Mouse (Mus musculus) forebrain, embryonic 16.5 days (tissue): ENCODE data around the gene Nbea. TPM values are rescaled to one million over a fixed set of nuclear protein-coding genes. Genes with fewer than 3 reads are reported as not detected.

Experiments used
- ATAC-seq: fragments of 200-750 bp; cut with Nextera tagmentation; 2 replicates; pipeline ENCODE4 v1.8.0; 2017; ENCODE audit warnings: mild to moderate bottlenecking, moderate library complexity
- H3K27ac ChIP-seq: fragments of 300-500 bp; sonication (generic); 2 replicates; pipeline ENCODE4 v1.5.1; 2014; ENCODE audit warnings: low read length, control low read depth
- H3K27me3 ChIP-seq: fragments of 300-500 bp; sonication (generic); replicated peaks from 2 replicates; pipeline ENCODE4 v1.6.1; 2014; ENCODE audit warnings: low read length; ENCODE audit not compliant: control insufficient read depth, insufficient read depth
- H3K36me3 ChIP-seq: fragments of 300-500 bp; sonication (generic); 2 replicates; pipeline ENCODE4 v1.6.1; 2014; ENCODE audit not compliant: control insufficient read depth, insufficient read depth
- H3K4me1 ChIP-seq: fragments of 300-500 bp; sonication (generic); replicated peaks from 2 replicates; pipeline ENCODE4 v1.6.1; 2014; ENCODE audit warnings: low read length; ENCODE audit not compliant: control insufficient read depth, insufficient read depth
- H3K4me2 ChIP-seq: fragments of 300-500 bp; sonication (generic); 2 replicates; pipeline ENCODE4 v1.6.1; 2014; ENCODE audit warnings: mild to moderate bottlenecking, low read length, control low read depth
- H3K4me3 ChIP-seq: fragments of 300-500 bp; sonication (generic); replicated peaks from 2 replicates; pipeline ENCODE4 v1.5.1; 2014; ENCODE audit warnings: mild to moderate bottlenecking, low read length, control low read depth
- H3K9ac ChIP-seq: fragments of 300-500 bp; sonication (generic); replicated peaks from 2 replicates; pipeline ENCODE4 v1.6.1; 2014; ENCODE audit warnings: low read depth, low read length, control low read depth
- H3K9me3 ChIP-seq: fragments of 300-500 bp; sonication (generic); 2 replicates; pipeline ENCODE4 v1.6.1; 2016; ENCODE audit warnings: low read length; ENCODE audit not compliant: control insufficient read depth
- WGBS: fragments of 180-500 bp; shearing (Covaris S2); extraction: QIAGEN DNeasy Blood & Tissue Kit; methylation state at CpG from one replicate; pipeline ENCODE4 v1.1.7; 2014; 5-methylcytosine and 5-hydroxymethylcytosine counted together
- polyA plus RNA-seq: library from polyadenylated mRNA; unstranded; fragments of >200 nt; fragmentation: Nextera tagmentation; extraction: Ambion mirVana; gene quantifications from 2 replicates; pipeline ENCODE4 v1.2.1, GENCODE M21; 2015

Nbea gene
- polyA plus RNA-seq, 1 experiment from 2014 or later = 62.8 TPM

DNA sequence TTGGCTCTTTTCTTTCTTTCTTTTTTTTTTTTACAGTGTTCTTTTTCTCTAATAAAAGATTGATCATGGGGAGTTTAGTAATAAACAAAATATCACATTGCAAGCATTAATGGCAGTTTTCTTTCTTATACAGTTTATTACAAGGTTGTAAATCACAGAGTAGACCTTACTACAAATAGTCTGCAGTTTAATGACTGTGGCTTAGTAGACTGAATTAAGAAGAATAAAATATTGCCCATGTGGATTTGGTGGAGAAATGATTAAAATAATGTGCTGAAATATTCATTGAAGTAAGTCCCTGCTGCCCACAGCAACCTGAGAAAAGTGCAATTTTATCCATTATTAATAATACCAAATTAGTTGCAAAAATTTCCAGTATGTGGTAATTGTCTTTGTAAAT is 363.9 kb downstream of the Nbea start:
- Histone ChIP-seq H3K4me1 (no peaks in the 10 kb centered on the region; the same call in 1 of the 2 replicates), H3K9me3 (no peaks in the 10 kb centered on the region), H3K4me2 (no peak overlapping the region), H3K4me3 (no peak overlapping the region), H3K27ac (no peak overlapping the region), H3K36me3 (no peaks in the 10 kb centered on the region; the same call in 1 of the 2 replicates), H3K9ac (no peak overlapping the region), H3K27me3 (no peaks in the 10 kb centered on the region)
- ATAC-seq = no peak

DNA sequence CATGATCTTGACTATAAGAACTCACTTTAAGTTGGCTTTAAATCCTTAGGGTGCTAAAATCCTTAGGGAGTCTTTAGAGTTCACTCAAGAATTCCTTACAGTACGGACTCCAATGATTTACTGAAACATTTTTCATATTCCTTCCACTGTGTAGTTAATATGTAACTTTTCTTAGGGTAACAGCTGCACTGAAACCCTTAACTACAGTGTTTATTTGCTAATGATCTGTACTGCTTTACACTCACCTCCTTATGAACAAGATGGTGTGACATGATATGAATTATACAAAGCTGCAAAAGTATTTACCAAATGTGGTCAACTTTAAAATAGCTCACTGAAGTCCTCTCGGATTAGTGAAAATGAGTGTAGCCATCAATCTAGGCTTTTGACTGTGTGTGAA is 365.4 kb downstream of the Nbea start:
- Histone ChIP-seq H3K9ac (no peak overlapping the region), H3K36me3 (no peaks in the 10 kb centered on the region; the same call in 1 of the 2 replicates), H3K4me1 (no peaks in the 10 kb centered on the region; the same call in 1 of the 2 replicates), H3K9me3 (no peaks in the 10 kb centered on the region), H3K4me2 (no peak overlapping the region), H3K27me3 (no peaks in the 10 kb centered on the region), H3K27ac (no peak overlapping the region), H3K4me3 (no peak overlapping the region)
- ATAC-seq = no peak
- WGBS = 90% methylated on average over 2 of the region's 2 CpGs

DNA sequence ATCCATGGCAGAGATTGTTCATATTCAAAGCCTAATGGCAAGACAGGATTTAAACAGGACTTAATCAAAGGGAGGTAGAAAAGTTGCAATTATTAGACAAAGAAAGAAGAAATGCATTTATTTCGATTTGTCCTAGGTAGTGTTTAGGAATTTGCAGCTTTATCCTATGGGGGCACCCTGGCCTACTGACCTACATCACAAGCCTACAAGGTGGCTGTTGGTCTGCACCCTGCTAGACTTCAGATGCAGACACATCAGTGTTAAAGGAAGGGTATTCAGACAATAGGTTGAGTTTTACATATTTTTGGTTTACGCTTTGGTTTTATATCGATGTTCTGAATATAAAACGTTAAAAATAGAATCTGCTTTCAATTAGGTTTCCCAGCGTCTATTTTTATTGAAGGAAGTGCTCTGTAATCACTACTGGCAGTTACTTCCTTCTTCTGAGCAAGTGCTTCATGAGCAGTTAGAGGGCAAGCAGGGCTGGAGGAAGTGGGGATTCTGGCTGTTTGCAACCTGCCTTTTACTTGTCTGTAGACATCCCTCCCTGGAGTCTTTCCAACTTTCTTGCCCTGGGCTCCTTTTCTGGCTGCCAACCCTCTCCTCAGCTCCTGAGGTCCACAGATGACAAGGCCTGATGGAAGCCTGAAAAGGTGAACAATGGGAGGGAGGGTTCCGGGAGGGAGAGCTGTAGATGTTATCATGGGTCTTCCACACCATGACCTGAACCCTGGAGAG is 366.7 kb downstream of the Nbea start:
- Histone ChIP-seq H3K4me2 (no peak overlapping the region), H3K4me3 (no peak overlapping the region), H3K27me3 (no peaks in the 10 kb centered on the region), H3K27ac (no peak overlapping the region), H3K9ac (no peak overlapping the region), H3K36me3 (no peaks in the 10 kb centered on the region; the same call in 1 of the 2 replicates), H3K4me1 (no peaks in the 10 kb centered on the region; the same call in 1 of the 2 replicates), H3K9me3 (no peaks in the 10 kb centered on the region)
- no peak for ATAC-seq
- WGBS = 86% methylated on average over 6 of the region's 6 CpGs

DNA sequence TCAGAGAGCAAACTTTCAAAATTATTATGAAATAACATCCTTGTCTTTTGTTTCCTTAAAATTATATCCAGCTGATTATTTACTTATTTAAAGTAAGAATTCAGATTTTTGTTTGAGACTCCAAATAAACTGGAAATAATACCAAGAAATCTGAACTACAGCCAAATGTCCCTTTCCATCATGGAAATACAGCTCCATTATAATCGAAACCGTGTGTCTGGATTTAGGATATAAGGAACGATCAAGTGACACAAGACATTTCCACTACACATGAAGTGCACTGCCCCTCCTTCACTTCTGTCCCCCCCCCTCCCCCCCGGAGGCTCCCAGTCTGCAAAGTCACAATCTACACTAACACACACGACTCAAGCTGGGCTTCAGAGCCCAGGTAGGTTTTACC is 367.4 kb downstream of the Nbea start:
- H3K36me3 ChIP-seq = no peaks in the 10 kb centered on the region; the same call in 1 of the 2 replicates
- H3K27me3 ChIP-seq = no peaks in the 10 kb centered on the region
- no peak overlapping the region for H3K27ac ChIP-seq
- no peaks in the 10 kb centered on the region; the same call in 1 of the 2 replicates for H3K4me1 ChIP-seq
- no peak for ATAC-seq
- 61% methylated on average over 5 of the region's 5 CpGs for WGBS
- no peak overlapping the region for H3K9ac ChIP-seq
- H3K9me3 ChIP-seq = no peaks in the 10 kb centered on the region
- no peak overlapping the region for H3K4me2 ChIP-seq
- H3K4me3 ChIP-seq = no peak overlapping the region

DNA sequence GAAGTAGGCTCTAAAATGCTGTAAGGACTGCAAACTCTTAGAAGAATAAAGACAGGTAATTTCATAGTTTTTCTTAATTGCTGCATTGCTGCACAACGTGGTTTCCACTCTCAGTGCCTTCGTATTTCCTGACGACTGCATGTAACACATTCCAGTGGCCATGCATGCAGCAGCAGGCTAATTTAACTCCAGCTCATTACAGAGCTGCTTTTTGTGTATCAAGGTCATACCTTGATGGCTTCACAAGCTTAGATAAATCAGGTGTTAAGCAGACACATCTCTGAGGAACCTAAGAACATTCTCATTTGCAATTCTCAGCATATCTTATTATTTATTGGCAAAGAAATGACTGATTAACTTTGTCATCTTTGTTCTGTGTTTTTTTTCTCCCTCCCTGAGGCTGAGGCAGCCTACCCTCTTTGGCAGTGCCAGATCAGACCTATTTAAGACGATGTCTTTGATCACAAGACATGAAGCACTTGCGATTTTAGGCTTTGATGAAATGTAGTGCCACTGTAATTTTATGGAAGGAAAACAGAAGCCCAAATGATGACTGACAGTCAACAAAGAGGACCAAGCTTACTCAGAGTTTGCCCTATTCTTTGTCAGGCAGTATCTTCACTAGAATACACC is 368.4 kb downstream of the Nbea start:
- 56% methylated on average over 5 of the region's 5 CpGs for WGBS
- H3K9ac ChIP-seq = no peak overlapping the region
- ATAC-seq = no peak
- no peaks in the 10 kb centered on the region; the same call in 1 of the 2 replicates for H3K36me3 ChIP-seq
- H3K4me1 ChIP-seq = no peaks in the 10 kb centered on the region; the same call in 1 of the 2 replicates
- H3K9me3 ChIP-seq = no peaks in the 10 kb centered on the region
- no peaks in the 10 kb centered on the region for H3K27me3 ChIP-seq
- H3K4me2 ChIP-seq = no peak overlapping the region
- H3K27ac ChIP-seq = no peak overlapping the region; the same call in 1 of the 2 replicates
- H3K4me3 ChIP-seq = no peak overlapping the region

DNA sequence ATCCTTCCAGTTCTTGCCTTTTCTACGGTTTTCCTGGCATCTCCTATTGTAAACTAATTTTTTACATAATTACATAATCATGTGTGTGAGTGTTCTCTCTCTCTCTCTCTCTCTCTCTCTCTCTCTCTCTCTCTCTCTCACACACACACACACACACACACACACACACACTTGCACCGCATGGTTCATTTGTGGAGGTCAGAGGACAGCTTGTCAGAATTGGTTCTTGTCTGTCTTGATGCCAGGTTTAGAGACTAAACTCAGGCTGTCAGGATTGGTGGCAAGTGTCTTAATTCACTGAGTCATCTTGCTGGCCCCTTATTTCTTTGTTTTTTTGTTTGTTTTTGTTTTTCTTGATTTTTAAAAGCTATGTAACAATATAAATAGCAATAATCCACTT is 388.7 kb downstream of the Nbea start:
- no peak overlapping the region for H3K4me3 ChIP-seq
- 66% methylated on average over 2 of the region's 2 CpGs for WGBS
- no peak for ATAC-seq
- H3K27me3 ChIP-seq = peaks cover 3% of the 10 kb centered on the region
- H3K4me1 ChIP-seq = peaks cover 6% of the 10 kb centered on the region; the same call in 1 of the 2 replicates
- H3K27ac ChIP-seq = no peak overlapping the region
- H3K9me3 ChIP-seq = no peaks in the 10 kb centered on the region
- H3K9ac ChIP-seq = no peak overlapping the region
- H3K4me2 ChIP-seq = no peak overlapping the region
- H3K36me3 ChIP-seq = peaks cover 2% of the 10 kb centered on the region; the same call in 1 of the 2 replicates

DNA sequence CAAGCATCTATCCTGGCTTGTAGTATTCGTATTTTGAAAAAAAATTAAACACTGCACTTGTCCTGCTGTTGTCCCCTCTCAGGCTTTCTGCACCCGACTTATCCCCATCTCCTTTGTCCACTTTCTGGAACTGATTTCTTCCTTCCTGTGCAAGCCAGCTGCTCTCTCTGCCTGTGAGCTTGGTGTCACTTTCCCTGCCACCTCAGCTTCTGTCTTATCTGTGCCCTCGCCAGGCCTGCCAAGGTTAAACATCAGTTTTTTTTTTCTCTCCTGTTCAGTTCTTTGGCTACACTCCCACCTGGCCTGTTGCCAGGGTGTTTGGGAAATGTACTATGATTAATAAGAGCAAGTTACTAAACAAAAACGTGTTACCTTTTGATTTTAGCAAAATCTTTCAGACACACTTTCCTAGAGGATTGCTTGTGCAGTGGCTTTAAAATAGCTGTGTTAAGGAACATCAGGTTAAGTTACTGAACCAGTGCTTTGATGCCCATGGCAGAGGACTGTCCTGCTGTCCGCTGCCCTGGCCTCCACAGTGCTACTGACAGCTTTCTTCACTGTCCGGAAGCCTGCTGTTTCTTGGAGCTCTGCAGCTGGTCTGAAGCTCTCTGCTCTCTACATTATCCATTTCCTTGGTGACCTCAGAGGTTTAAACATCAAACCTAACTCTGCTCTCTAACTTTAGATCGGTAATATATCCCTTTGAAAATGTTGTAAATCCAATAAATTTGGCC is 389.5 kb downstream of the Nbea start:
- no peak for ATAC-seq
- Histone ChIP-seq H3K4me3 (no peak overlapping the region), H3K27me3 (peaks cover 6% of the 10 kb centered on the region), H3K27ac (no peak overlapping the region), H3K4me2 (no peak overlapping the region), H3K9ac (no peak overlapping the region), H3K4me1 (peaks cover 6% of the 10 kb centered on the region; the same call in 1 of the 2 replicates), H3K9me3 (no peaks in the 10 kb centered on the region), H3K36me3 (peaks cover 2% of the 10 kb centered on the region; the same call in 1 of the 2 replicates)
- 55% methylated on average over 7 of the region's 7 CpGs for WGBS

DNA sequence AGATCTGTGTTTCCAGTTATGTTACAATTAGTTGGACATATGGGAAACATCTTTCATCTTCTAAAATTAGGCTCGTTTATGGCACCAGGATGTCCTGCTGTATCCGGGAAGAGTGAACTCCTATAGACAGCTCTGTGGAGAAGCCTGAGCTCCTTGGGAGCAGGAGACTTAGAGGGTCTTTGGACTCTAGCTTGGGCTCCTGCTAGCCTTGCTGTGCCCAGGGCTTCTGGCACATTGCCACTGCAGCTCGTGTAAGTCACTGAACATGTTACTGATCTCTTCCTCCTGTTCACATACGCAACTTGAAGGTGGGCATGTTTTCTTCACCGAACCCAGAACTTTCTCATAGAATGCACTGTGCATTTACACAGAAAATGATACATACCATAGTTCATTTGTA is 391.2 kb downstream of the Nbea start:
- WGBS = 72% methylated on average over 5 of the region's 5 CpGs
- Histone ChIP-seq H3K36me3 (peaks cover 2% of the 10 kb centered on the region; the same call in 1 of the 2 replicates), H3K4me3 (no peak overlapping the region), H3K4me1 (peaks cover 13% of the 10 kb centered on the region), H3K9ac (no peak overlapping the region), H3K9me3 (no peaks in the 10 kb centered on the region), H3K27me3 (peaks cover 6% of the 10 kb centered on the region), H3K27ac (no peak overlapping the region), H3K4me2 (no peak overlapping the region)
- ATAC-seq = no peak

DNA sequence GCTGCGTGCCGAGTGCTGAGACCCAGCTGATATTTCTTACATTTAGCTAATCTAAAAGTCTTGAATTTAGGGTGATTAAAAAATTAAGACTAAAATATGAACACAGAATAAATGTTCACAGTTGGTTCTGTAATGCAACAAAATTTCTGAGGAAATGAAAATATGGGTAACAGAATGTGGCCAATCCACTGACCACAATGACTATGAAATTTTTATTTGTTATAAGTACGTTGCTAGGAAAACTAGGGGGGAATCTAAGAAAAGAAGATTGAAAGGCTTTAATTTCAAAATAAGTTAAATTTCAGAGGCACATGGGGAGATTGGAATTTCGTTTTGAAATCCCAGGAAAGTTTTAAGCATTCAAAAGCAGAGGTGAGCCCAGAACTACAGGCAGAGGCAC is 392.9 kb downstream of the Nbea start:
- Histone ChIP-seq H3K27ac (no peak overlapping the region), H3K4me1 (peaks cover 13% of the 10 kb centered on the region), H3K36me3 (no peaks in the 10 kb centered on the region), H3K27me3 (peaks cover 14% of the 10 kb centered on the region), H3K4me3 (no peak overlapping the region), H3K4me2 (no peak overlapping the region), H3K9me3 (no peaks in the 10 kb centered on the region), H3K9ac (no peak overlapping the region)
- ATAC-seq = no peak
- WGBS = 80% methylated on average over 4 of the region's 4 CpGs
